Mouse (Mus musculus) forebrain, embryonic 13.5 days (tissue): ENCODE data around the gene 4921504E06Rik. TPM values are rescaled to one million over a fixed set of nuclear protein-coding genes. Genes with fewer than 3 reads are reported as not detected.

Source experiments
- ATAC-seq: fragments of 200-750 bp; cut with Nextera tagmentation; 2 replicates; pipeline ENCODE4 v1.8.0; 2017
- H3K27ac ChIP-seq: fragments of 300-500 bp; sonication (generic); 2 replicates; pipeline ENCODE4 v1.5.1; 2015; ENCODE audit warnings: inconsistent platforms, mild to moderate bottlenecking, moderate library complexity
- H3K27me3 ChIP-seq: fragments of 300-500 bp; sonication (generic); 2 replicates; pipeline ENCODE4 v1.6.1; 2015; ENCODE audit warnings: mild to moderate bottlenecking, inconsistent platforms
- H3K36me3 ChIP-seq: fragments of 300-500 bp; sonication (generic); 2 replicates; pipeline ENCODE4 v1.6.1; 2015; ENCODE audit warnings: mild to moderate bottlenecking, inconsistent platforms; ENCODE audit not compliant: poor library complexity, severe bottlenecking
- H3K4me1 ChIP-seq: fragments of 300-500 bp; sonication (generic); 2 replicates; pipeline ENCODE4 v1.6.1; 2015; ENCODE audit warnings: inconsistent platforms
- H3K4me2 ChIP-seq: fragments of 300-500 bp; sonication (generic); 2 replicates; pipeline ENCODE4 v1.6.1; 2015; ENCODE audit warnings: inconsistent platforms, mild to moderate bottlenecking, moderate library complexity
- H3K4me3 ChIP-seq: fragments of 300-500 bp; sonication (generic); 2 replicates; pipeline ENCODE4 v1.5.1; 2015; ENCODE audit warnings: mild to moderate bottlenecking, inconsistent platforms
- H3K9ac ChIP-seq: fragments of 300-500 bp; sonication (generic); 2 replicates; pipeline ENCODE4 v1.6.1; 2015; ENCODE audit warnings: mild to moderate bottlenecking, inconsistent platforms
- H3K9me3 ChIP-seq: fragments of 300-500 bp; sonication (generic); replicated peaks from 2 replicates; pipeline ENCODE4 v1.6.1; 2016; ENCODE audit warnings: inconsistent platforms
- WGBS: fragments of 180-500 bp; shearing (Covaris S2); methylation state at CpG from one replicate; pipeline ENCODE4 v1.1.7; 2015; 5-methylcytosine and 5-hydroxymethylcytosine counted together
- polyA plus RNA-seq: library from polyadenylated mRNA; unstranded; fragments of >200 nt; fragmentation: Nextera tagmentation; extraction: Ambion mirVana; gene quantifications from 2 replicates; pipeline ENCODE4 v1.2.1, GENCODE M21; 2015

Gene 4921504E06Rik
- polyA plus RNA-seq, 1 experiment from 2014 or later, result not detected

DNA sequence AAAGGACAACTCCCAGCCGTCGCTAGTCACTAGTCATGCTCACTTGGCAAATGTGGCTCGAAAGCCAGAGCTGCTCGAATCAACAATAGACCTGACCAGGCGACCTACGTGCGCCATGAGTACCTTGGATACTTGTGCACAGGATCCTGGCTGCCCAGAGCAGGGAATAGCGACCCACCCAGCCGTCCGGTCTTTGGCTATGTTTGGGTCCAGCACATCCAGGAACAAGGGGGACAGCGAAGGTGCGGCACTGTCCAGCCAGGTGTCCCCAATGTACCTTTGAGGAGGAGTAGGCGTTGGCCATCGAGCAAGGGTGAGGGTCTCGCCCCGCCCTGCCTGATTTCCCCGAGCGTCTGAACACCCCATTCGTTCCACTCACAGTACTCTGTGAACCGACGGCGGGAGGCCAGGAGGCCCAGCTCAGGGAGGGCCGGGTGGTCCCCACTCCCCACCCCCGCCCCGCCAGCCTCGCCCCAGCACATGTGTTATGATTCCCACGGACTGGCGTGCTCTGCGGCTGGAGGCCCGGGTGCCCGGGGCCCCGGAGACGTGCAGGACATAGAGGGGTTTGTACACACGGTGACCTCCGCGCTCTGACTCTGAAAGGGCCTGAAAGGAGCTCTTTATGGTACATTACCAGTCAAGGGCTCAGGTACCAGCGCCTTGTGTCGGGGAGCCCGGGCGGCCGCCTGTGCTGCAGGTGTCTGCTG is 121.9 kb downstream of the 4921504E06Rik start:
- 1% methylated on average over 41 of the region's 41 CpGs for WGBS
- Histone ChIP-seq H3K9ac (no peak overlapping the region), H3K4me2 (peak overlapping the region; percentile 33), H3K27ac (no peak overlapping the region), H3K36me3 (no peaks in the 10 kb centered on the region), H3K4me3 (peak overlapping the region; percentile 12; the same call in 1 of the 2 replicates), H3K4me1 (peaks cover 23% of the 10 kb centered on the region), H3K27me3 (peaks cover 91% of the 10 kb centered on the region), H3K9me3 (no peaks in the 10 kb centered on the region)
- ATAC-seq, result peak; percentile 48

DNA sequence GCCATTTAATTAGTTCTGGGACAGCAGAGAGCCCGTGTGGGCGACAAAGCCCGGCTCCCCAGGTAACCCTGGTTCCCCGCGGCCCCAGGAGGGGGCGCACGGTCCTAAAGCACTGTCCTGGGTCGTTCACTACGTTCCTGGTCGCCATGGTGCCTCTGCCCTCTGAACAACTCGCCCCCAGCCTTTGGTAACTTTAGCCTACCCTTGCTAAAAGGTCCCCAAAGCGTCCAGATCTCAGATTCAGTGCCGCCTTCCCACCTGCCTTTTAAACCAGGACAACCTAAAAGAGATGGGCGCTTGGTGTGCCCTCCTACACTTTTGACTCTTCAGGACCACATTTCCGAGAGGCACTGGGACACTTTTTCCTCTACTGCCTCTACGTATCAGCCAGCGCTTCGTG is 122.5 kb downstream of the 4921504E06Rik start:
- WGBS, result 1% methylated on average over 18 of the region's 18 CpGs
- peak; percentile 48; the same call in 1 of the 2 replicates for ATAC-seq

DNA sequence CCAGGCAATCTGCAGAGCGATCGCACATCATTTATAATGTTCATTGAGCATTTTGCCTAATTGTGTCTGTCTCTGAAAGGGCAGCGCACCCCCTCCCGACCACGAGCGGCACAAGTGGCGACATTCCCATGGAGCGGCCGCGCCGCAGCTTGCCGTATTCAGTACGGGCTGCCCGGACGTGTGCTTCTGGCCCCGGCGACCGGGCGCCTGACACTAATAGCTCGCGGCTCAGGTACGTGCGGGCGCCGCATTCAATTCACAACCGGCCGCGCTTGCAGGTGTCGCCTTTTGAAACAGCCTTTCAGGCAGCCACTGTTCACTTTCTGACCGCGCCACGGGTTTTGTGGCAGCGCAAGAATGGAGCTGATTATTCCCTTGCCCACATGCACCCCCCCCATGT is 123.0 kb downstream of the 4921504E06Rik start:
- Histone ChIP-seq H3K27me3 (peaks cover 94% of the 10 kb centered on the region), H3K9ac (no peak overlapping the region), H3K4me1 (peaks cover 23% of the 10 kb centered on the region), H3K4me2 (peak overlapping the region; percentile 59), H3K9me3 (no peaks in the 10 kb centered on the region), H3K27ac (no peak overlapping the region), H3K4me3 (peak overlapping the region; percentile 34), H3K36me3 (no peaks in the 10 kb centered on the region)
- under 1% methylated on average over 33 of the region's 33 CpGs for WGBS
- peak; percentile 57; the same call in 1 of the 2 replicates for ATAC-seq

More for the DNA sequence above, 122.5 kb downstream of the 4921504E06Rik start:
- no peak overlapping the region for H3K9ac ChIP-seq
- H3K27ac ChIP-seq, result no peak overlapping the region
- peaks cover 23% of the 10 kb centered on the region for H3K4me1 ChIP-seq
- peak overlapping the region; percentile 59 for H3K4me2 ChIP-seq
- H3K36me3 ChIP-seq, result no peaks in the 10 kb centered on the region
- no peaks in the 10 kb centered on the region for H3K9me3 ChIP-seq
- H3K27me3 ChIP-seq, result peaks cover 96% of the 10 kb centered on the region
- peak overlapping the region; percentile 34 for H3K4me3 ChIP-seq

DNA sequence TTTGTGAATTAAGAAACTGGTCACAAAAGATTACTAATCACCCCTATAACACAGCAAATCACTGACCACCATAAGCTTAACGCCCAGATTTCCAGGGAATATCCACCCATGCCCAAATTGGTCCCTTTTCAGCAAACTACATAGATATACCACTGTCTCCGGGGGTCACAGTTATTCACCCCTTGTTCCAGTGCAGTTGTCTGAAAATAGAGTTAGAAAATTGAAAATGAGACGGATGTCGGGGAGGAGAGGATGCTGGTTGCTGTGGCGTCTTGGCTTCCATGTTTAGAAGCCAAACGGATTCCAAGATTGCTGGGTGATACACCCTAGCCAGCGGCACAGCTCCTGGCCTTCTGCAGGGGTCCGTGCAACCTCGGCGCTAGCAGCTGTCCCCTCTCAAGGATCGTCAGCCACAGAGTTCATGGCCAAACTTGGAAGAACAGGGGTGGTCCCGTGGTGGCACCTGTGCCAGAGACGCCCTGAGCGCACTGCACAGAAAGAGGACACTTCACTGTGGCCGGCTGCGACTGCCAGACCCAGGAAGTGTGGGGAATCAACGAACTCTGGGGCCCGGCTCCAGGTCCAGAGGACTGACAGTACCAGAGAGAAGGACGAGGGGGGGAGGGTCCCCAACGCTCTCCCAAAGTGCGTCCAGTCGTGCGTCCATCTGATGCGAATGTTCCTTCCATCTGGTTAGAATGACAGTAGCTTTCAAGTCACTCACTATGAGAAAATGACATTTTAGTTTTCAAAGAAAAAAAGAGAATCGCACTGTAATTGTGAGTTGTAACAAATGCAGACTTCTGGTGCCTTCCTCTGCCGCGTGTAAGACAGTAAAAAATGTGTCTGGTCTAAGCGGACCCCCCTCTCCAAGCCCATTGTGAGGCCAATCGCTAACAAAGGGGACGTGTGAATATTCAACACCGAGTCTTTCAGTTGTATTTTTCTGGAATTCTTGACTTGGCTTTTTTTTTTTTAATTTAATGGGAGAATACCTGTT is 123.7 kb downstream of the 4921504E06Rik start:
- H3K9me3 ChIP-seq, result no peaks in the 10 kb centered on the region
- WGBS, result 4% methylated on average over 31 of the region's 31 CpGs
- no peak for ATAC-seq
- H3K4me3 ChIP-seq, result peak overlapping the region; percentile 34
- H3K4me1 ChIP-seq, result peaks cover 23% of the 10 kb centered on the region
- peaks cover 93% of the 10 kb centered on the region for H3K27me3 ChIP-seq
- no peak overlapping the region for H3K27ac ChIP-seq
- H3K36me3 ChIP-seq, result no peaks in the 10 kb centered on the region
- no peak overlapping the region for H3K9ac ChIP-seq
- peak overlapping the region; percentile 59 for H3K4me2 ChIP-seq

DNA sequence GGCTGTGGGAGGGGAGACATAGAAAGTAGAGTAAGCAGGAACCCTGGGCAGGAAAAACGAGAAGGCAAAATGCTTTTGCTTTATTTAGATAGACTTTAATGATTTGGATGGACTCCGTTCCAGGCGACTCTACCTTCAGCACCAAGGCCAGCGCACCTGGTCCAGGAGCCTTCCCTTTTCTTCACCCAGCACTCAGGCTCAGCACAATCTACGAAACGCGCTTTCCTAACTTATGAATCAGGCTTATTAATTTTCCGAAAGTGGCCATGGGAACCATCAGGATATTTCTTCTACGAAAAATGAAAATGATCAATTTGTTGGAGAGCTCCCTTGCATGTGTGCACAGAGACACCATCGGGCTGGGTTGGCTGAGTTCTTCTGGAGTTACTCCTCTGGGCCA is 124.7 kb downstream of the 4921504E06Rik start:
- Histone ChIP-seq H3K4me1 (peaks cover 23% of the 10 kb centered on the region), H3K9ac (no peak overlapping the region), H3K4me2 (no peak overlapping the region), H3K9me3 (no peaks in the 10 kb centered on the region), H3K27ac (no peak overlapping the region), H3K4me3 (no peak overlapping the region), H3K36me3 (no peaks in the 10 kb centered on the region), H3K27me3 (peaks cover 93% of the 10 kb centered on the region)
- no peak for ATAC-seq
- 3% methylated on average over 10 of the region's 10 CpGs for WGBS

DNA sequence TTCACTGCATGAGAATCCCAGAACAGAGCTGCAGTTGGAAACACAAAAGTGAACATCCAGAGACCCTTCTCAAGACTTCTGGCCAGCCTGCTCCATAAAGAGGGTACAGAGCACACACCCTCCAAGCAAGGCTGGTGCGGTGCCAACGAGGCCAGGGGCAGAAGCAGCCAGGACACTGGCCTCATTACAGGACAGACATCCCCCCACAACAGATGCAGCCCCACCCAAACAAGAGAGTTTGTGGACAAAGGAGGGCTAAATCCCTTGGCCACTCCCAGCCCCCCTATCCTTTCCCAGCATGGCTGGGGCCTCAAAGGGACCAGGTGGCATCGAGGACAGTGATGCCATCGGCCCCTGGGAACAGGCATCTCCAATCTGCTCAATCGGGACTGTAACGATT is 130.6 kb downstream of the 4921504E06Rik start:
- Histone ChIP-seq H3K27ac (no peak overlapping the region), H3K9me3 (no peaks in the 10 kb centered on the region), H3K4me2 (no peak overlapping the region), H3K4me1 (no peaks in the 10 kb centered on the region), H3K9ac (no peak overlapping the region), H3K36me3 (no peaks in the 10 kb centered on the region), H3K4me3 (no peak overlapping the region), H3K27me3 (peaks cover 50% of the 10 kb centered on the region)
- WGBS, result 59% methylated on average over 6 of the region's 6 CpGs
- ATAC-seq, result no peak

DNA sequence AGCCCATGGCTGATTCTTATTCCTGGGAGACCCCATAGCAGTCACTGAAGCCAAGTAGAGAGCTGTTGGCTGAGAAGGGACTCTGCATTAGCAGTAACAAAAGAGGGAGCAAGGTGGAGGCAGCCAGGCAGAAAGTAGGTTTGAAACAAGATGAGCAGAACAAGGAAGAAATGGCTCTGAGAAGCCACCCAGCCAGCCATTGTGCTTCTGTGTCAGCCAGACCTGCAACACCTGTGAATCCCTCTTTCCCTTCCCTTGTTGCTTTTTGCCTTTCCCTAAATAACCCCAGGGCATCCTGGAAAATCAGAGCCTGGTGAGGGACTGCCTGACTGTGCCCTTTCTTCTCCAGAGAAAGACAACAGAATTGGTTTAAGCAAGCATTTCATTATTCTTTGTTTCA is 131.5 kb downstream of the 4921504E06Rik start:
- Histone ChIP-seq H3K27ac (no peak overlapping the region), H3K9me3 (no peaks in the 10 kb centered on the region), H3K9ac (no peak overlapping the region), H3K4me3 (no peak overlapping the region), H3K27me3 (peaks cover 44% of the 10 kb centered on the region), H3K4me2 (no peak overlapping the region), H3K4me1 (no peaks in the 10 kb centered on the region), H3K36me3 (no peaks in the 10 kb centered on the region)
- no peak for ATAC-seq

DNA sequence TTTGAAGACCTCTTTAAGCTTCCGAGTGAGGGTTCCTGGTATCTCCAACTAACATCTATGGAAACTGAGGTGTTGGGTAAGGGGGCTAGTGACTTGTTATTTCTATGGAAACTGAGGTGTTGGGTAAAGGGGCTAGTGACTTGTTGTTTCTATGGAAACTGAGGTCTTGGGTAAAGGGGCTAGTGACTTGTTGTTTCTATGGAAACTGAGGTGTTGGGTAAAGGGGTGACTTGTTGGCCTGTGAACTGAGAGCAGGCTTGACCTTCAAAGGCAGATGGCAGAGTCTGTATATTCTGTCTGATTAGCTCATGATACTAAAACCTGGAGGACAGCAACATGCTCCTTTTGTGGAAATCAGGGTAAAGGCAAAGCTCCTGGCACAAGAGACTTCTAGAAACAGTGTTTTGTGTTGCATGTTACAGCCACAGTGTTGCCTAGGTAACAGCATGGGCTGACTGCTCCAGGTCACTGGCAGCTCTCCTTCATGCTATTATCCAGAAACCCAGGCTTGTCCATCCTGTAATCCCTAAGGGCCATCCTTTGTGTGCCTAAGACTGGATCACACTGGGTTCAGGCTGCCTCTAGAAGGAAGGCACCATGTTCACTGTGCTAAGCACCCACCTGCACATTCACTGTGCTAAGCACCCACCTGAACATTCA is 133.9 kb downstream of the 4921504E06Rik start:
- no peaks in the 10 kb centered on the region for H3K4me1 ChIP-seq
- no peaks in the 10 kb centered on the region for H3K36me3 ChIP-seq
- H3K27ac ChIP-seq, result no peak overlapping the region
- H3K4me3 ChIP-seq, result no peak overlapping the region
- 0 out of 2 replicates have a peak, but pooled peaks have one; percentile 17 for ATAC-seq
- 84% methylated on average over 1 of the region's 1 CpGs for WGBS
- H3K9me3 ChIP-seq, result no peaks in the 10 kb centered on the region
- no peak overlapping the region for H3K9ac ChIP-seq
- H3K27me3 ChIP-seq, result peaks cover 36% of the 10 kb centered on the region
- H3K4me2 ChIP-seq, result no peak overlapping the region

DNA sequence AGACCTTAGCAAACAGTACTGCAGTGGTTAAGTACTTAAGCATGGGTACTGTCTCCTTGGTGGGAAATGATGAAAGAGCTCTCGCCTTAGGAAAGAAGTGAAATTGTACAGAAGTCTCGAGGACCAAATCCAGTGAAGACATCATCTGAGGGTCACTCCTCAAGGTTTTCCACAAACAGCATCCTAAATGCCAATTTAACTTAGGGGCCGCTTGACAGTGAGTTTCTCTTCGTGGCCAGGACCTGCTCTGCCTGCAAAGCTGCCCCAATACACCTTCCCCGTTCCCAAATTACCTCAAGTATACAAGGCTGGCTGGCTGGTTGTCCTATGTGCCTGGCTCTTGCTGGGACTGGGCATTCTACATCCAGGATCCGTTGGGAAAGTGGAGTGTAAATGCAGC is 137.6 kb downstream of the 4921504E06Rik start:
- H3K4me1 ChIP-seq, result no peaks in the 10 kb centered on the region
- no peak overlapping the region for H3K4me3 ChIP-seq
- 71% methylated on average over 6 of the region's 6 CpGs for WGBS
- H3K9me3 ChIP-seq, result no peaks in the 10 kb centered on the region
- no peak overlapping the region for H3K4me2 ChIP-seq
- no peak for ATAC-seq
- H3K36me3 ChIP-seq, result no peaks in the 10 kb centered on the region
- peaks cover 12% of the 10 kb centered on the region; the same call in 1 of the 2 replicates for H3K27me3 ChIP-seq
- H3K27ac ChIP-seq, result no peak overlapping the region
- H3K9ac ChIP-seq, result no peak overlapping the region

DNA sequence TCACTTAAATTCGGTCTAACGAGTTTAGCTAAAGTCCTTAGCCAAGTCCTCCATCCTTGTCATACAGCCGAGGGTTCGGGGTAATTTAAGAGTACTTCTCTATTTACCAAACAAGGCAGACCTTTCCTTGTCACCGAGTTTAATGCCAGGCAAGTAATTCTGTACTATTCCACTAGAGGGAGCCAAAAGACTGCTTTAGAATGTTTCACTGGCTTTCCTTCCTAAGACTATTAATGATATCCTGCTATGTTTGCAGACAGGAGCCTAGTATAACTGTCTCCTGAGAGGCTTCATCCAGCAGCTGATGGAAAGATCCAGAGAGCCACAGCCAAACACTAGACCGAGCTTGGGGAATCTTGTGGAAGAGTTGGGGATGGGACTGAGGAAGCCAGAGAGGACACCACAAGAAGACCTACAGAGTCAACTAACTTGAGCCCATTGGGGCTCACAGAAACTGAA is 138.6 kb downstream of the 4921504E06Rik start:
- H3K4me1 ChIP-seq, result no peaks in the 10 kb centered on the region
- ATAC-seq, result peak; percentile 76
- H3K27me3 ChIP-seq, result peaks cover 12% of the 10 kb centered on the region; the same call in 1 of the 2 replicates
- no peaks in the 10 kb centered on the region for H3K9me3 ChIP-seq
- H3K27ac ChIP-seq, result no peak overlapping the region
- 1% methylated on average over 6 of the region's 6 CpGs for WGBS
- H3K4me3 ChIP-seq, result peak overlapping the region; percentile 27
- no peak overlapping the region for H3K9ac ChIP-seq
- no peaks in the 10 kb centered on the region for H3K36me3 ChIP-seq
- peak overlapping the region; percentile 56 for H3K4me2 ChIP-seq

DNA sequence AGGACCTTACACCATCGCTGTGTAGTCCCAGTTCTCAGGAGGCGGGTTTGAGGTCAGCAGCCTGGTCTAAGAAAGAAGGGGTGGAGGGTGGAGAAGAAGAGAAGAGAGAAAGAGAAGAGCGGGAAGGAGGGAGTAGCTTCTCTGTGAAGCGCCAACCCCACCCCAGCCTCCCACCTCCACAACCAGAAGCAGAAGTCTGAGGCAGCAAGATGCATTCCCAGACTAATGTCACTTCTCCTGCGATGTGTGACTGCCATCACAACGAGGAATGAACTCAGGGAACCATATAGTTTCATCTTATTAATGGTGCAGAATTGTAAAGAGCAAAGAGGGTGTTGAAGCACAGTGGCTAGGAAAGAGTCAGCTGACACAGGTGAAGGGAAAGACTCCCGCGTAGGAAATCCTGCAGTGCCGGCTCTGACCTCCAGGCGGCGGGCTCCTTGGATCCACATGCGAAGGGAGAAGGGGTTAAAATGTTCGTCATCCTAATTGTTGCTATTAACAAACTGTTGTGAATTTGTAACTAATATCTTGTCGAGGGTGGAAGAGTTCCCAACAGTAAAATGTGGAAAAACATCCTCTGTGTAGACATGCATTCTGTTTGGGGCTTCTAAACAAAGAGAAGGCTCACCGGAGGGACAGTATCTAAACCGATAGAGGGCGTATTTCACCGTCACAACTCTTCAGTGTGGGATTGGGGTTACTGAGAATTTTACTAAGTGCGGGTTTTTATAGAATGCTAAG is 139.3 kb downstream of the 4921504E06Rik start:
- H3K4me1 ChIP-seq, result no peaks in the 10 kb centered on the region
- H3K9me3 ChIP-seq, result no peaks in the 10 kb centered on the region
- peak overlapping the region; percentile 56 for H3K4me2 ChIP-seq
- WGBS, result 20% methylated on average over 19 of the region's 19 CpGs
- peak overlapping the region; percentile 27 for H3K4me3 ChIP-seq
- peak; percentile 76 for ATAC-seq
- H3K27ac ChIP-seq, result no peak overlapping the region
- H3K36me3 ChIP-seq, result no peaks in the 10 kb centered on the region
- H3K27me3 ChIP-seq, result peaks cover 12% of the 10 kb centered on the region; the same call in 1 of the 2 replicates
- H3K9ac ChIP-seq, result no peak overlapping the region
